Mouse (Mus musculus) forebrain, embryonic 16.5 days (tissue): ENCODE data around the gene Nrbf2. TPM values are rescaled to one million over a fixed set of nuclear protein-coding genes. Genes with fewer than 3 reads are reported as not detected.

Experiments
- ATAC-seq: fragments of 200-750 bp; cut with Nextera tagmentation; 2 replicates; pipeline ENCODE4 v1.8.0; 2017; ENCODE audit warnings: mild to moderate bottlenecking, moderate library complexity
- H3K27ac ChIP-seq: fragments of 300-500 bp; sonication (generic); 2 replicates; pipeline ENCODE4 v1.5.1; 2014; ENCODE audit warnings: low read length, control low read depth
- H3K27me3 ChIP-seq: fragments of 300-500 bp; sonication (generic); replicated peaks from 2 replicates; pipeline ENCODE4 v1.6.1; 2014; ENCODE audit warnings: low read length; ENCODE audit not compliant: control insufficient read depth, insufficient read depth
- H3K36me3 ChIP-seq: fragments of 300-500 bp; sonication (generic); 2 replicates; pipeline ENCODE4 v1.6.1; 2014; ENCODE audit not compliant: control insufficient read depth, insufficient read depth
- H3K4me1 ChIP-seq: fragments of 300-500 bp; sonication (generic); replicated peaks from 2 replicates; pipeline ENCODE4 v1.6.1; 2014; ENCODE audit warnings: low read length; ENCODE audit not compliant: control insufficient read depth, insufficient read depth
- H3K4me2 ChIP-seq: fragments of 300-500 bp; sonication (generic); 2 replicates; pipeline ENCODE4 v1.6.1; 2014; ENCODE audit warnings: mild to moderate bottlenecking, low read length, control low read depth
- H3K4me3 ChIP-seq: fragments of 300-500 bp; sonication (generic); replicated peaks from 2 replicates; pipeline ENCODE4 v1.5.1; 2014; ENCODE audit warnings: mild to moderate bottlenecking, low read length, control low read depth
- H3K9ac ChIP-seq: fragments of 300-500 bp; sonication (generic); replicated peaks from 2 replicates; pipeline ENCODE4 v1.6.1; 2014; ENCODE audit warnings: low read depth, low read length, control low read depth
- H3K9me3 ChIP-seq: fragments of 300-500 bp; sonication (generic); 2 replicates; pipeline ENCODE4 v1.6.1; 2016; ENCODE audit warnings: low read length; ENCODE audit not compliant: control insufficient read depth
- WGBS: fragments of 180-500 bp; shearing (Covaris S2); extraction: QIAGEN DNeasy Blood & Tissue Kit; methylation state at CpG from one replicate; pipeline ENCODE4 v1.1.7; 2014; 5-methylcytosine and 5-hydroxymethylcytosine counted together
- polyA plus RNA-seq: library from polyadenylated mRNA; unstranded; fragments of >200 nt; fragmentation: Nextera tagmentation; extraction: Ambion mirVana; gene quantifications from 2 replicates; pipeline ENCODE4 v1.2.1, GENCODE M21; 2015

The Nrbf2 gene
- polyA plus RNA-seq, 1 experiment from 2014 or later: 42.5 TPM

DNA sequence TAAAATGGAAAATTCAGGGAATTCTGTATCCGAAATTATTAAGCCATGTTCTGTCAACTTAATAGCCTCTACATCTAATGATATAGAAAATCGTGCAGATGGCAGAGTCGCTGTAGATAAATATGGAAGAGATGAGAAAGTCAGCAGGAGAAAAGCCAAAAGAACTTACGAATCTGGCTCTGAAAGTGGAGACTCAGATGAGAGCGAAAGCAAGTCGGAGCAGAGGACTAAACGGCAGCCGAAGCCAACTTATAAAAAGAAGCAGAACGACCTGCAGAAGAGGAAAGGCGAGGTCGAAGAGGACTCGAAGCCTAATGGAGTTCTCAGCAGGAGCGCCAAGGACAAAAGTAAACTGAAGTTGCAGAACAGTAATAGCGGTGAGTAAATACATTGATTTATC is 58.6 kb downstream of the Nrbf2 start:
- Histone ChIP-seq H3K27me3 (no peaks in the 10 kb centered on the region), H3K27ac (peak overlapping the region; percentile 33; the same call in 1 of the 2 replicates), H3K4me2 (no peak overlapping the region), H3K9me3 (no peaks in the 10 kb centered on the region), H3K4me1 (no peaks in the 10 kb centered on the region), H3K36me3 (peaks cover 28% of the 10 kb centered on the region), H3K9ac (no peak overlapping the region), H3K4me3 (no peak overlapping the region)
- no peak for ATAC-seq
- WGBS: 79% methylated on average over 14 of the region's 14 CpGs

DNA sequence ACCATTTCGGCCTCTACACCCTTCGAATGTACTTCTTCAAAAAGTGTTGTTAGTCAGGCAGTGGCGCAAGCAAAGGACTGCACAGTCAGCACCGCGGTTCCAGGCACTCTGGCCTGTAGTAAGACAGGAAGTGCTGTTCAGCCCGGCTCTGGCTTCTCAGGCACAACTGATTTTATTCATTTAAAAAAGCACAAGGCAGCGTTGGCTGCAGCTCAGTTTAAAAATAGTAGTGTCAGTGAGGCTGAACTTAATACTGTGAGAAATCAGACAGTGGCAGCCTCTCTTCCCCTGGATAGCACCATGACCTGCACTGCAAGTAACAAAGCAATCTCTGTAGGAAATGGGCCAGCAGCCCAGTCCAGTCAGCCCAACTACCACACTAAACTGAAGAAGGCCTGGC is 59.0 kb downstream of the Nrbf2 start:
- Histone ChIP-seq H3K4me3 (no peak overlapping the region), H3K27me3 (no peaks in the 10 kb centered on the region), H3K9ac (no peak overlapping the region), H3K27ac (peak overlapping the region; percentile 50), H3K36me3 (peaks cover 24% of the 10 kb centered on the region), H3K4me2 (no peak overlapping the region), H3K9me3 (no peaks in the 10 kb centered on the region), H3K4me1 (peaks cover 4% of the 10 kb centered on the region; the same call in 1 of the 2 replicates)
- peak; percentile 45; the same call in 1 of the 2 replicates for ATAC-seq
- 88% methylated on average over 7 of the region's 7 CpGs for WGBS

GRCm38 (mm10) chr10:67225528-67225927 is 59.6 kb downstream of the Nrbf2 start:
- WGBS: 89% methylated on average over 6 of the region's 6 CpGs
- Histone ChIP-seq H3K27ac (no peak overlapping the region), H3K4me1 (peaks cover 4% of the 10 kb centered on the region; the same call in 1 of the 2 replicates), H3K9ac (no peak overlapping the region), H3K4me3 (no peak overlapping the region), H3K36me3 (peaks cover 19% of the 10 kb centered on the region), H3K9me3 (no peaks in the 10 kb centered on the region), H3K27me3 (no peaks in the 10 kb centered on the region), H3K4me2 (no peak overlapping the region)
- no peak for ATAC-seq

DNA sequence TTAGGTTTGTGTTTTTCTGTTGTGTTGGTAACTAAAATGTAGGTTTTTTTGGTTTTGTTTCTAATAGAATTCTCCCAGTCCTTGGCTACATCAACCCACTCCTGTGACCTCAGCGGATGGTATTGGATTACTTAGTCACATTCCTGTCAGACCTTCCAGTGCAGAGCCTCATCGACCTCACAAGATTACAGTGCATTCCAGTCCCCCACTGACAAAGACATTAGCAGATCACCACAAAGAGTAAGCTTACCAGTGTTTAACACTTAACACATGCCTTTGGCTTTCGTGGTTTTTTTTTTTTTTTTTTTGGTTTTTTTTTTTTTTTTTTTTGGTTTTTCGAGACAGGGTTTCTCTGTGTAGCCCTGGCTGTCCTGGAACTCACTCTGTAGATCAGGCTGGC is 61.2 kb downstream of the Nrbf2 start:
- H3K27me3 ChIP-seq: no peaks in the 10 kb centered on the region

GRCm38 (mm10) chr10:67221284-67221683 is 63.8 kb downstream of the Nrbf2 start:
- no peaks in the 10 kb centered on the region for H3K9me3 ChIP-seq
- WGBS: 36% methylated on average over 5 of the region's 5 CpGs
- H3K4me3 ChIP-seq: no peak overlapping the region
- no peak for ATAC-seq
- H3K36me3 ChIP-seq: peaks cover 24% of the 10 kb centered on the region
- no peak overlapping the region for H3K9ac ChIP-seq
- no peak overlapping the region for H3K4me2 ChIP-seq
- H3K4me1 ChIP-seq: peaks cover 4% of the 10 kb centered on the region; the same call in 1 of the 2 replicates
- H3K27ac ChIP-seq: no peak overlapping the region
- H3K27me3 ChIP-seq: no peaks in the 10 kb centered on the region

More for the DNA sequence above, 61.2 kb downstream of the Nrbf2 start:
- no peaks in the 10 kb centered on the region for H3K9me3 ChIP-seq
- no peak overlapping the region for H3K4me2 ChIP-seq
- H3K4me1 ChIP-seq: peaks cover 4% of the 10 kb centered on the region; the same call in 1 of the 2 replicates
- H3K9ac ChIP-seq: no peak overlapping the region
- no peak overlapping the region for H3K27ac ChIP-seq
- peaks cover 28% of the 10 kb centered on the region for H3K36me3 ChIP-seq
- 83% methylated on average over 3 of the region's 4 CpGs for WGBS
- H3K4me3 ChIP-seq: no peak overlapping the region
- ATAC-seq: no peak

- Histone ChIP-seq H3K36me3 (peaks cover 24% of the 10 kb centered on the region), H3K4me2 (no peak overlapping the region), H3K9ac (no peak overlapping the region), H3K27me3 (no peaks in the 10 kb centered on the region), H3K4me1 (peaks cover 4% of the 10 kb centered on the region), H3K27ac (no peak overlapping the region), H3K4me3 (no peak overlapping the region), H3K9me3 (no peaks in the 10 kb centered on the region)
- 77% methylated on average over 4 of the region's 4 CpGs for WGBS
- no peak for ATAC-seq
Observed at GRCm38 (mm10) chr10:67220251-67220650, 64.9 kb downstream of the Nrbf2 start.

- 94% methylated on average over 18 of the region's 18 CpGs for WGBS
- H3K27me3 ChIP-seq: no peaks in the 10 kb centered on the region
- H3K4me1 ChIP-seq: peaks cover 7% of the 10 kb centered on the region
- ATAC-seq: no peak
- H3K9me3 ChIP-seq: no peaks in the 10 kb centered on the region
- peaks cover 15% of the 10 kb centered on the region for H3K36me3 ChIP-seq
- no peak overlapping the region for H3K4me3 ChIP-seq
- H3K9ac ChIP-seq: no peak overlapping the region
- no peak overlapping the region for H3K4me2 ChIP-seq
- H3K27ac ChIP-seq: no peak overlapping the region
Observed at GRCm38 (mm10) chr10:67218873-67219565, 66.1 kb downstream of the Nrbf2 start.

- no peak overlapping the region for H3K27ac ChIP-seq
- 70% methylated on average over 3 of the region's 3 CpGs for WGBS
- H3K4me1 ChIP-seq: peaks cover 12% of the 10 kb centered on the region
- H3K4me2 ChIP-seq: no peak overlapping the region
- peaks cover 13% of the 10 kb centered on the region for H3K36me3 ChIP-seq
- no peak overlapping the region for H3K9ac ChIP-seq
- H3K27me3 ChIP-seq: no peaks in the 10 kb centered on the region
- H3K9me3 ChIP-seq: no peaks in the 10 kb centered on the region
- no peak overlapping the region for H3K4me3 ChIP-seq
- ATAC-seq: peak; percentile 47; the same call in 1 of the 2 replicates
Observed at GRCm38 (mm10) chr10:67216872-67217271, 68.2 kb downstream of the Nrbf2 start.
